ENCODE assay signal across 17 mouse cellular contexts in the genomic region with DNA sequence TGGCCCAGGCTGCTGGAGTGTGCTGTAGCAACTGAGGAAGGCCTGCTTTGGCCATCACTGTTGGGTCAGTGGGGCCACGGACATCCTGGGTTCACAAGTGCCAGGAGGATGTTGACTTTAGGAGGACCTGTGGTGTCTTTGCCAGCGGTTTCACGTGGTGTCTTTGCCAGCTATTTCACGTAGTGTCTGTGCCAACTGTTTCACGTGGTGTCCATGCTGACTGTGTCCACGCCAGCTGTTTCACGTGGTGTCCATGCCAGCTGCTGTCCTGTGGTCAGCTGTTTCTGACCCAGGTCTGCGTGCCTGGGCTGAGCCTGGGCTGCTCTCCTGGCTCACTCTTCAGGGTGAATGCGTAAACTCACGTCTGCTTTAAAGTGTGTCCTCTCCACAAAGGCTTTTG. TPM values are rescaled to one million over a fixed set of nuclear protein-coding genes. Genes with fewer than 3 reads are reported as not detected.
DNase-seq lines count a peak whose midpoint lies in the region; TF ChIP-seq lines count a peak whose summit lies in the region.
"Had no signal": no experiment of that assay in that cellular context is flagged by ENCODE, and none has a peak within 500 bp of the region (broad histone marks: within the 10 kb centered on the region; RNA-seq: fewer than 3 reads in every experiment).

No protein-coding gene starts in this region.

- TF ChIP-seq CTCF in layer of hippocampus, adult 2 months (conservative IDR thresholded peaks at IDR 0.05), result no peak

- H3K27ac ChIP-seq in layer of hippocampus, adult 2 months, result no peak overlapping the region
- H3K27ac ChIP-seq: embryonic facial prominence, embryonic 10.5 days; left cerebral cortex, adult 2 months; limb, embryonic 12.5 days; midbrain, embryonic 10.5 days; stomach, embryonic 15.5 days had no signal

- no peak overlapping the region for H3K4me3 ChIP-seq in layer of hippocampus, adult 2 months
- H3K4me3 ChIP-seq: embryonic facial prominence, embryonic 10.5 days; erythroblast, embryonic 14.5 days; left cerebral cortex, adult 2 months; limb, embryonic 12.5 days; midbrain, embryonic 10.5 days; stomach, embryonic 15.5 days had no signal

- DNase-seq in kidney, adult 11 months, result peak; percentile 82
- DNase-seq in kidney, postnatal 10 days, result no peak
- DNase-seq in adrenal gland, postnatal 10 days, result peak; percentile 53
- peak; percentile 56 to 61 for DNase-seq in adrenal gland, postnatal 36 days
- peak; percentile 33 to 43 for DNase-seq in gastrocnemius, postnatal 36 days
- no peak for DNase-seq in layer of hippocampus, adult 2 months (ENCODE audit: low spot score in 2 of 2)
- no peak for DNase-seq in retina, embryonic 14.5 days (ENCODE audit: low spot score)
- DNase-seq: cerebellum, postnatal 36 days; forebrain, postnatal 0 days had no signal

- intact Hi-C loops in gastrocnemius, postnatal 36 days (cut with DNase I), result no loop called here

RNA-seq across cellular contexts. Expression of a gene that starts 20.0 kb away (rescaled TPM):
- 10 to 100 TPM; 18.1 to 18.5 TPM for total RNA-seq in adrenal gland, postnatal 10 days (2021)
- 100 to 1,000 TPM in 1 of 2 experiments, 10 to 100 TPM in 1; 96.1 to 101 TPM for total RNA-seq in adrenal gland, postnatal 36 days (2021)
- total RNA-seq in gastrocnemius, postnatal 36 days (2021), result 1 to 10 TPM; 2.5 to 3.8 TPM
- 10 to 100 TPM; 48.1 to 55.5 TPM for total RNA-seq in layer of hippocampus, adult 2 months (2021)

RNA-seq across cellular contexts. Expression of a gene that starts 35.9 kb away (rescaled TPM):
- total RNA-seq in adrenal gland, postnatal 10 days (2021), result 1 to 10 TPM in 1 of 2 experiments, under 1 TPM in 1; 0.70 to 1.2 TPM
- total RNA-seq in adrenal gland, postnatal 36 days (2021), result under 1 TPM; 0.76 to 0.95 TPM
- under 1 TPM; 0.05 to 0.07 TPM for total RNA-seq in gastrocnemius, postnatal 36 days (2021)
- total RNA-seq in layer of hippocampus, adult 2 months (2021), result 100 to 1,000 TPM; 117 to 127 TPM
- total RNA-seq: CH12.LX; granulocyte monocyte progenitor cell, adult 5-6 weeks had no signal

RNA-seq across cellular contexts. Expression of a gene that starts 54.3 kb away (rescaled TPM):
- 10 to 100 TPM; 31.6 to 37.1 TPM for total RNA-seq in adrenal gland, postnatal 10 days (2021)
- 10 to 100 TPM; 25.6 to 39.0 TPM for total RNA-seq in adrenal gland, postnatal 36 days (2021)
- total RNA-seq in gastrocnemius, postnatal 36 days (2021), result 1 to 10 TPM; 3.8 to 4.0 TPM
- 100 to 1,000 TPM in 1 of 2 experiments, 10 to 100 TPM in 1; 93.2 to 107 TPM for total RNA-seq in layer of hippocampus, adult 2 months (2021)

Comparison
In these comparisons a context has a peak if more than half of its experiments do, and no peak if none do; other contexts are left out.
1. DNase-seq: peak in kidney, adult 11 months (single experiment), adrenal gland, postnatal 10 days (single experiment), adrenal gland, postnatal 36 days (2 of 2) and gastrocnemius, postnatal 36 days (2 of 2); none in kidney, postnatal 10 days (single experiment), layer of hippocampus, adult 2 months (0 of 2) and retina, embryonic 14.5 days (single experiment).
2. RNA of a gene that starts 35.9 kb away (total RNA-seq): 117 to 127 TPM in layer of hippocampus, adult 2 months; 0.70 to 1.2 TPM in adrenal gland, postnatal 10 days, 0.76 to 0.95 TPM in adrenal gland, postnatal 36 days and 0.05 to 0.07 TPM in gastrocnemius, postnatal 36 days; every median in the first group is over 10 times any median in the second.
3. RNA of a gene that starts 54.3 kb away (total RNA-seq): 93.2 to 107 TPM in layer of hippocampus, adult 2 months, 25.6 to 39.0 TPM in adrenal gland, postnatal 36 days and 31.6 to 37.1 TPM in adrenal gland, postnatal 10 days; 3.8 to 4.0 TPM in gastrocnemius, postnatal 36 days; every median in the first group is over 4 times any median in the second.